Mouse (Mus musculus) intestine, embryonic 14.5 days (tissue): ENCODE measurements around the gene Dgkz. TPM values are rescaled to one million over a fixed set of nuclear protein-coding genes. Genes with fewer than 3 reads are reported as not detected.

Source experiments
- ATAC-seq: fragments of 200-750 bp; cut with Nextera tagmentation; replicated peaks from 2 replicates; pipeline ENCODE4 v1.8.0; 2017; ENCODE audit warnings: low read depth, moderate number of reproducible peaks, moderate TSS enrichment, moderate library complexity; ENCODE audit not compliant: low FRiP score, low TSS enrichment
- DNase-seq: peaks from one replicate; pipeline ENCODE4 v3.0.0-alpha.2; 2018; ENCODE audit warnings: low spot score
- H3K27ac ChIP-seq: fragments of 300-500 bp; sonication (generic); 2 replicates; pipeline ENCODE4 v1.5.1; 2014; ENCODE audit warnings: low read depth, mild to moderate bottlenecking, control low read depth
- H3K27me3 ChIP-seq: fragments of 300-500 bp; sonication (generic); replicated peaks from 2 replicates; pipeline ENCODE4 v1.6.1; 2014; ENCODE audit warnings: low read length, control low read depth; ENCODE audit not compliant: control insufficient read depth, insufficient read depth
- H3K36me3 ChIP-seq: fragments of 300-500 bp; sonication (generic); 2 replicates; pipeline ENCODE4 v1.6.1; 2014; ENCODE audit warnings: low read length, control low read depth; ENCODE audit not compliant: control insufficient read depth, insufficient read depth
- H3K4me1 ChIP-seq: fragments of 300-500 bp; sonication (generic); replicated peaks from 2 replicates; pipeline ENCODE4 v1.6.1; 2014; ENCODE audit warnings: low read length, control low read depth, mixed read lengths; ENCODE audit not compliant: control insufficient read depth, insufficient read depth
- H3K4me2 ChIP-seq: fragments of 300-500 bp; sonication (generic); 2 replicates; pipeline ENCODE4 v1.6.1; 2014; ENCODE audit warnings: low read length
- H3K4me3 ChIP-seq: fragments of 300-500 bp; sonication (generic); 2 replicates; pipeline ENCODE4 v1.5.1; 2014; ENCODE audit warnings: low read depth, low read length, control low read depth, mixed read lengths
- H3K9ac ChIP-seq: fragments of 300-500 bp; sonication (generic); 2 replicates; pipeline ENCODE4 v1.6.1; 2014; ENCODE audit warnings: mild to moderate bottlenecking, low read length
- H3K9me3 ChIP-seq: fragments of 300-500 bp; sonication (generic); 2 replicates; pipeline ENCODE4 v1.6.1; 2016; ENCODE audit warnings: low read length, control low read depth; ENCODE audit not compliant: control insufficient read depth
- WGBS: fragments of 180-500 bp; shearing (Covaris S2); extraction: QIAGEN DNeasy Blood & Tissue Kit; methylation state at CpG from one replicate; pipeline ENCODE4 v1.1.7; 2014; 5-methylcytosine and 5-hydroxymethylcytosine counted together
- microRNA-seq: library from miRNA; unstranded; fragments of <30 nt; microRNA quantifications from one replicate; pipeline ENCODE4, GENCODE M21; 2016
- polyA plus RNA-seq: library from polyadenylated mRNA; unstranded; fragments of >200 nt; fragmentation: Nextera tagmentation; extraction: Ambion mirVana; gene quantifications from 2 replicates; pipeline ENCODE4 v1.2.1, GENCODE M21; 2014

Gene Dgkz
- polyA plus RNA-seq, 1 experiment from 2014 or later: 75.6 TPM

GRCm38 (mm10) chr2:91897968-91898367 is 77.7 kb downstream of the Dgkz start:
- peaks cover 26% of the 10 kb centered on the region for H3K36me3 ChIP-seq
- no peaks in the 10 kb centered on the region for H3K4me1 ChIP-seq
- H3K27ac ChIP-seq: no peak overlapping the region
- no peaks in the 10 kb centered on the region for H3K9me3 ChIP-seq
- H3K4me3 ChIP-seq: no peak overlapping the region
- no peak overlapping the region for H3K4me2 ChIP-seq
- no peaks in the 10 kb centered on the region for H3K27me3 ChIP-seq
- no peak overlapping the region for H3K9ac ChIP-seq
- no peak for DNase-seq
- ATAC-seq: no peak

DNA sequence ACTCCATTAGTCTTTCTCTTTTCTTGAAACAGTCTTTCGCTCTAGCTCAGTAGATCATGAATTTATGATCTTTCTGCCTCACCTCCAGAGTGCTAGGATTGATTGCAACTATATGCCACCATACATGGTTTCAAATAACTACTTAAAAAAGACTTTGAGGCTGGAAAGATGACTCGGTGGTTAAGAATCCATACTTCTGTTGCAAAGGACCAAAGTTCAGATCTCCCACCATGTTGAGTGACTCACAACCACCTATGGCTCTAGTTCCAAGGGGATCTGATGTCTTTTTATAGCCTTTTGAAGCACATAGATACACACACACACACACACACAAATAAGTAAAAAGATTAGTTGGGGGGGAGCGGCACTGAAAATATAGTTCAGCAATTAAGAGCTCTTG is 80.3 kb downstream of the Dgkz start:
- H3K4me1 ChIP-seq: no peaks in the 10 kb centered on the region
- no peak overlapping the region for H3K9ac ChIP-seq
- H3K4me2 ChIP-seq: no peak overlapping the region
- no peaks in the 10 kb centered on the region for H3K27me3 ChIP-seq
- no peak overlapping the region for H3K4me3 ChIP-seq
- no peaks in the 10 kb centered on the region for H3K9me3 ChIP-seq
- ATAC-seq: no peak
- H3K36me3 ChIP-seq: peaks cover 26% of the 10 kb centered on the region
- no peak for DNase-seq
- WGBS: 87% methylated on average over 3 of the region's 3 CpGs
- no peak overlapping the region for H3K27ac ChIP-seq

DNA sequence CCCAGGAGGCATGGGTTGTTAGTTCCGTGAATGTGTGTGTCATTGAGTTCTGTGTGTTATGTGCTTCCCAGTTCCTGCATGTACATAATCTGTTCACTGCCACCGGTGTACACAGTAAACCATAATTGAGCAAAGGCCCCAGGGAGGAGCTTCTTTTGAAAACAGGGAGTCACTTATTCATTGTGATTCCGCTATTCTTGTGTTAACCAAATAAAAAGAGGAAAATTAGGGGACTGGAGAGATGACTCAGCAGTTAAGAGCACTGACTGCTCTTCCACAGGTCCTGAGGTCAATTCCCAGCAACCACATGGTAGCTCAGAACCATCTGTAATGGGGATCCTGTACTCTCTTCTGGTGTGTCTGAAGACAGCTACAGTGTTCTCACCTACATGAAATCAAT is 80.9 kb downstream of the Dgkz start:
- ATAC-seq: no peak
- Histone ChIP-seq H3K4me3 (no peak overlapping the region), H3K4me1 (no peaks in the 10 kb centered on the region), H3K4me2 (no peak overlapping the region), H3K27ac (no peak overlapping the region), H3K27me3 (no peaks in the 10 kb centered on the region), H3K9ac (no peak overlapping the region), H3K9me3 (no peaks in the 10 kb centered on the region), H3K36me3 (peaks cover 23% of the 10 kb centered on the region)
- DNase-seq: no peak
- 82% methylated on average over 3 of the region's 3 CpGs for WGBS

- 83% methylated on average over 4 of the region's 4 CpGs for WGBS
- H3K27ac ChIP-seq: no peak overlapping the region
- DNase-seq (no peak), ATAC-seq (no peak)
- no peaks in the 10 kb centered on the region for H3K4me1 ChIP-seq
- H3K36me3 ChIP-seq: peaks cover 26% of the 10 kb centered on the region
- no peak overlapping the region for H3K4me2 ChIP-seq
- H3K9me3 ChIP-seq: no peaks in the 10 kb centered on the region
- H3K4me3 ChIP-seq: no peak overlapping the region
- H3K27me3 ChIP-seq: no peaks in the 10 kb centered on the region
- H3K9ac ChIP-seq: no peak overlapping the region
Measured at GRCm38 (mm10) chr2:91884616-91885015, 91.0 kb downstream of the Dgkz start.

DNA sequence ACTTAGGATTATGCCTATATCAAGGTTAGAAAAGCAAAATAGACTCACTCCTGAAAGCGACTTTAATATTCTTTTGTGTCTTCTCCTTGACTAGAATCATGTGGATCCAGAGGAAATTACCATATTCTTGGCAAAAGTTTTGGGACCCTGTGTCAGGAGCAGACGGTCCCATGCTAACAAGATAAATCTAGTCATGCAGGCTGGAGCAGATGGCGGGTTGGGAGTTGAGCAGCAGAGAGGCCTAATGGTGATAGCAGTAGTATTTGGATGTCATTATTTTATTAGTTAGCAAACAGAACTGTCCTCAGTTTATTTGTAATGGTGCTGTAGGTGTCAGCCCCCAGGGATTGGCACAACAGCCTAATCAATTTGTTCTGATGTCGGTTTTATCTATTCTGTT is 91.7 kb downstream of the Dgkz start:
- H3K4me1 ChIP-seq: peaks cover 1% of the 10 kb centered on the region; the same call in 1 of the 2 replicates
- 81% methylated on average over 4 of the region's 4 CpGs for WGBS
- peaks cover 24% of the 10 kb centered on the region for H3K36me3 ChIP-seq
- no peaks in the 10 kb centered on the region for H3K9me3 ChIP-seq
- no peak overlapping the region for H3K27ac ChIP-seq
- no peak for DNase-seq
- no peaks in the 10 kb centered on the region for H3K27me3 ChIP-seq
- H3K4me2 ChIP-seq: no peak overlapping the region
- no peak overlapping the region for H3K9ac ChIP-seq
- no peak for ATAC-seq
- H3K4me3 ChIP-seq: no peak overlapping the region

Small RNA genes lying within 50 kb of the gene (microRNA-seq; reads per million reads assigned to microRNA genes)
- gene Mir6999: not detected

Other genes starting within 250 kb of the Dgkz start
- gene Ambra1, start 245.7 kb downstream of the Dgkz start, polyA plus RNA-seq: 15.7 and 15.9 TPM in 2 replicates
- gene Chrm4, start 48.6 kb downstream of the Dgkz start, polyA plus RNA-seq: 0.16 TPM in 1 of 2 replicates, not detected in the other
- gene Mdk, start 43.6 kb downstream of the Dgkz start, polyA plus RNA-seq: 973 and 1,126 TPM in 2 replicates
- 0.74 and 0.88 TPM in 2 replicates for gene Gm9821, start 30.2 kb downstream of the Dgkz start, polyA plus RNA-seq
- gene Creb3l1, start 48.6 kb upstream of the Dgkz start, polyA plus RNA-seq: 21.2 and 24.1 TPM in 2 replicates
- gene Phf21a, start 117.3 kb upstream of the Dgkz start, polyA plus RNA-seq: 27.5 and 28.5 TPM in 2 replicates